Mouse (Mus musculus) gastrocnemius, adult 18-20 months (tissue): ENCODE results near the gene Tedc1. TPM values are rescaled to one million over a fixed set of nuclear protein-coding genes. Genes with fewer than 3 reads are reported as not detected.
"Not testable (repeated sequence)": the region's sequence is repeated elsewhere in the genome, so short reads cannot be mapped to it uniquely, and the experiment has no call there.

ENCODE experiments used
- DNase-seq: peaks from one replicate; pipeline ENCODE4 v3.0.0; 2021; ENCODE audit warnings: low spot score
- total RNA-seq, 2 experiments: library from RNA; stranded (reverse); gene quantifications; 2 replicates each; pipeline ENCODE4 v1.2.3; 2021

Gene Tedc1
- total RNA-seq, 2 experiments from 2014 or later = not detected

DNA sequence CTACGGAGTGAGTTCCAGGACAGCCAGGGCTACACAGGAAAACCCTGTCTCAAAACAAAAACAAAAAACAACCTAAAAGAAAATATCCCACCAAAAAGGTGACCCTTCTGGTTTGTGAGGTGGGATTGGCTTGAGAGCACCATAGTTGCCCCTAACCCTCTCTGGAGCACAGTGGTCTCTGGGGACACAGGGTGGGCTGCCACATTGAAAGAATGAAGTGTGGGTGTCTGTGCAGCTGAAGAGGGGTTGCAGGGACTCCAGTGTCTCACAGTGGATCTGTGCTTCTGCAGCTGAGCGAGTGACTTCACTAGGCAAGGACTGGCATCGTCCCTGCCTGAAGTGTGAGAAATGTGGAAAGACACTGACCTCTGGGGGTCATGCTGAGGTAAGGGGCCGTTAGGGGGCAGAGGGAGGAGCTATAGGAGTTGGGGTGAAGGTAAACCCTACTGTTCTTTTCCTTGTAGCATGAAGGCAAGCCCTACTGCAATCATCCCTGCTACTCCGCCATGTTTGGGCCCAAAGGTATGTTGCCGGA is 3.2 kb upstream of the Tedc1 start:
- no peak for DNase-seq

DNA sequence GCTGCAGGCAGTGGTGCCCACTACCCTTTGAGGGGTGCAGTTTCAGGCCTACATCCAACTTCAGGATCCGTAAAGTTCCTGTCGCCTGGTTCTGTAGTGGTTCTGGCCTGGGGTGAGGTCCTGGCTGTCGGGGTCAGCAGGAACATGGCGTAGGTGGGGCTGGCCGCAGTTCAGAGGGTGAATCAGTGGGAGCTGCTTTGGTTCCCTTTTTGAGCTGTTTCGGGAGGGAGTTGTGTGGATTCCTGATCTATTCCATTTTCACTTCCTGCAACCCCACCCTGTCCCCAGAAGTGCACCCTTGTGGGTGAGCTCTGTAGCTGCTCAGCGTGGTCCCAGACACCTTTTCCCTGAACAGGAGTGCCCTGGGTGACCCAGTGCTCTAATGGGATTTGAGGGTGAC is 2.2 kb upstream of the Tedc1 start:
- peak; percentile 34 for DNase-seq

DNA sequence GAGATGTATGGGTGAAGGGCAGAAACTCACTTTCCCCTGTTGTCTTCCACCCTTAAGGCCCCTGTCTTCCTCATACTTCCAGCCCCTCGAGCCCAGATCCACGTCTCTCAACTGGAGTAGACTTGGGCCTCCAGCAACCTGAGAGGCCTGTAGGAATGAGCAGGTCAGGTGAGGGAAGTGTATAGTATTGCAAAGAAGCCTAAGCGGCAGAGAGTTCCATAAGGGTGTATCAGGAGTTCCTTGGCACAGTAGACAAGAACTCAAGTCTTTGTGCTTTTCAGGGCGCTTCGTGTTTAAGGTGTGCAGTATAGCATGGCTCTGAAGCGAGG is 1.5 kb upstream of the Tedc1 start:
- DNase-seq = no peak

DNA sequence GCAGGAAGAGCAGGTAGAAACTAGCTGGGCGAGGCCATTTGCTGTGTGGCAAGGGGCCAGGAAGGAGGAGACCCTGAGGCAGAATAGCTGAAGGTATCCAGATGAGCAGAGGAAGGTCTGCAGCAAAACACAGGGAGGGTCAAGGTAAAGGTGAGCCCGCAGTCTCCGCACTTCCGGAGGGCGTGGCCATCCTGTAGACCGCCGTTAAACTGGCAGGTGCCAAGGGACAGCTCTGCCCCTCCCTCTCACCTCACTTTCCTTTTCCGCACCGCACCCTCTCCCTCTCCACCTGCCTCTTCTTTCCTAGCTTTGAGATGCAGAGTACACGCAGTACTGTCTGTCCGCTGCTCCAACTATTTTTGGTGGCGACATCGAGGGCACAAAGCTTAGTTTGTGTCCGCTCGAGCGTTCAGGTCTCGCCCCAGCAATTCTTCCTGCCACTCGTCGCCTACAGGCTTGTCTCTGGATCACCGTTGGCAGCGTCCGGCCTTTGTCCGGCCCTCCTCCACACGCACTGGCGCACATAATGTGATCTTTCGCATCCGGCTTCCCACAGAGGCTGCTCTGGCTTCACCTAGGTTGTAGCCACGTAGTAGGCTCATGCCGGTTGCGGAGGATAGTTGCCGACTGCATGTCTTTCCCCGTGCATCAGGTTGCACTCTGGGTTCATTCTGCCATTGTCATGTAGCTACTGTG is 997 bp upstream of the Tedc1 start:
- peak; percentile 37 for DNase-seq

DNA sequence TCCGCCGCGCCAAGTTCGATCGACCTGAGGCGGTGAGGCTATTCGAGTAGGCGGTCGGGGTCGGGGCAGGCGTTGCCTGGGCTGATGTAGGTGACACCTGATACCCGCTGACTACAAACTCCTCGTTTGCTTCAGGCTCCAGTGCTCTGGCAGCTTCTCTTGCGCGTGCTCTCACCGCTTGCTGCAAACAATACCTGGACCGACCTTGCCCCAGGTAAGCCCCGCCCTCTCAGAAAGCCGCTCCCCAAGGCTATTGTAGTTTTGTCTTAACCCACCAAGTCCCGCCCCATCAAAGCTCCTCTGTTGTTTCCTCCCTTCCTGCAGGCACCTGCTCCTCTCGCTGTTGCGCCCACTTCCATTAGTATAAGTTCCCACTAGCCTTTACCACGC is 314 bp downstream of the Tedc1 start:
- no peak for DNase-seq

DNA sequence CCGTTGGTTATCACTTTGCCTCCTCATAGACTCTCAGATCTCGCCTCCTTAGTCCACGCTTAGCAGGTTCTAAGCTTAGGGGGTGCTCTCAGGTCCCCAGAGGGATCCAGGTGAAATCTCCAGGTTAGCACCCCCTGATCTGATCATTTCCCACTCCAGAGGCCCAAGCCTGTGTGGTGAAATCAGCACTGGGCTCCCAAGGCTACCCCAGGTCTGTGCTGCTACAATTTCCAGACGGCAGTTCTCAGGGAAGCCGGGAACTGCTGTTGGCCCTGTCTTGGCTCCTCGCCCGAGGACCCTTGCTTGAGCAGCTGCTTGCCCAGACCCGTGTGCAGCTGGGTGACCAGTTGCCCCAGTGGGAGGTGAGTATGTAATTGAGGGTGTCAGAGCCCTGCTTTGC is 781 bp downstream of the Tedc1 start:
- DNase-seq = no peak

DNA sequence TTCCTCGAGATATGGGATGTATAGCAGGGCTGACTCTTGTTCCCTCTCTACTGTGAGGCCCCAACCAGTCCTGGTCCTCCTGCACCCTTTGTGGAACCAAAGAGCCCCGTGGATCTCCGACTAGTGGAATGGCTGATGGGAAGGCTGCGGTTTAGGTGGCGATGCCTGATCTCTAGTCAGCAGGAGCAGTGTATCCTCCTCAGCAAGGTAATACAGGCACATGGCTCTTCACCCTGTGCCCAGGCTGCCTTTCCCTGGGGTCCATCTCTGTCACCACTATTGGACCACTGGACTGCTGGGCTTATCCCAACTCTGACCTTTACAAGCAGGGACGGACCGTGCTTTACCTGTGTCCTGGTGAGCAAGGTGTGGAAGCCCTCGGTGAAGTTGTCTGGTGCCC is 1.3 kb downstream of the Tedc1 start:
- no peak for DNase-seq

DNA sequence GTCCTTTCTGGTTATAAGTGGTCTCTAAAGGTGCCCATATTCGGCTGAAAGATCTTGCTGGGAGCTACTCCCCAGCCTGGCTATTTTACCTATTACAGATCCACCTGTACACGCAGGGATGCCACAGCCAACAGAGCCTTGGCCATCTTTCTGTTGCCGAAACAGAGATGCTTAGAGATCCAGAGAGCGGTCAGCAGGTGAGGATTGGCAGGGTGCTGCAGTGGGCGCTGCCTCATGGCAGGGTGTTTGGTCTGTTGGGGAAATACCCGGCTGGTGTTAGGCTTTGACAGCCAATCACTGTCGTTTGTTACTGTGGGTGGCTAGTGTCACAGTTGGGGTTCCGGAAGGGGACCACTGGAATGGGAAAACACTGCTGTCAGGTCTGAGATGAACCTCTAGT is 1.8 kb downstream of the Tedc1 start:
- no peak for DNase-seq

DNA sequence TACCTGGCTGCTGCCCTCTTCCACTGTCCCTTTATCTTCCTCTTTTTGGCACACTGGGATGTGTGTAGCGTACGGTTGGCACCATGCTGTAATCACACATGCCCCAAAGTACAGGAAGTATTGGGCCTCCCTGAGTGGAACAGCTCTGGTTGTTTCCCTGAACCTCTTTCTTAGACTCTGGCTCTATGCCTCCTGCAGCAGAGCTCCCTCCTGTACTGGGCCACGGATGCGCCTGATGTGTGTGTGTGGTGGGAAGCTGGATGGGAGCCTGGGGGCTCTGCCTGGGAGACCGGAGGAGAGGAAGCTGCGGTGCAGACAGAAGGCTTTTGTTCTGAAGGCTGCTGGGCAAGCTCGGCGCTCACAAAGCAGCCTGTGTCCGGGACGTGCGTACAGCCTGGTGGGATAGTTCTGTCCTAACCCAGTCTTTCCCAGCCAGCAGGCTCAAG is 7.4 kb downstream of the Tedc1 start:
- DNase-seq = no peak

DNA sequence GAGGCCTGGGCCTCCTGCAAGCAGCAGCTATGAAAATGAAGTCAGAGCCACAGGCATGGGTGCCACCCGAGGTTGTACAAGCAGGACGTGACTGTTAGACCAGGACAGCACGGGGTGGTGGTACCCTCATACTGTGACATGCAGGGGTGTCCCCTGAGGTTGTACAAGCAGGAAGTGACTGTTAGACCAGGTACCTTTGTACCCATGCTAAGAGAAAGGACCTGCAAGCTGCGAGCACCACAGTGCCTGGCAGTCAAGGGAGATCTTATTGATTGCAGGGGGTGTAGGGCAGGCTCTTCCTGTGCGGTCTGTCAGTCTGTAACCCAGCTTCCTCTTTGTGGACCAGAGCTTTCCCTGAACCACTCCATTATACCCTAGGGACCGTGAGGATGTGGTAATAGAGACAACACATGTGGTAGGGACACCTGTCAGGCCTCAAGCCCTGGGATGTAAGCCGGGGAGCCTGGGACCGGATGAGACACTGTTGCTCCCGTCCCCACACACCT is 11.9 kb downstream of the Tedc1 start:
- DNase-seq = no peak

DNA sequence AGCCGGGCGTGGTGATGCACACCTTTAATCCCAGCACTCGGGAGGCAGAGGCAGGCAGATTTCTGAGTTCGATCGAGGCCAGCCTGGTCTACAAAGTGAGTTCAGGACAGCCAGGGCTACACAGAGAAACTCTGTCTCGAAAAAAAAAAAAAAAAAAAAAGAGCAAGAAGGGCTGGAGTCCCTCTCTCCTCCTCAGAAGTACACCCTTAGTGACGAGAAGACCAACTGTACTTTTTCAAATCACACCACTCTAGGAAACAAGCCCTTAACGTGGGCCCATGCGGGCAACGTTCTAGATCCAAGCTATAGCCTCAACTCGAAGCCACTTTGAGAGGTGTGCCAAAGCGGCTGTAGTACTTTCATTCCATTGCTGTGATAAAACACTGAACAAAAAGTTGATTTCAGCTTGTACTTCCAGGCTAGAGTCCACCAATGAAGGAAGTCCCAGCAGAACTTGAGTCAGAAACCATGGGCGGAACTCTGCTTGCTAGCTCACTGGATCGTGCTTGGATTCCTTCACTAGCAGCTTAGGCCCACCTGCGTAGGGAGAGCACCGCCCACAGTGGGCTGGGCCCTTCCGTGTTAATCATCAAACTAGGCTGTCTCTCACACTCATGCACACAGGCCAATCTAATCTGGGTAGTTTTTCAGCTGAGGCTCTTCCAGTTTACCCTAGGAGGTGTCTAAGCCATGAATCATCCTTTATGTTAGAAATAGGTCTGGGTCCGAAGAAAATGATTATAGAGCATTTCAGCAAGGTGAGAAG is 20.9 kb downstream of the Tedc1 start:
- no peak for DNase-seq

DNA sequence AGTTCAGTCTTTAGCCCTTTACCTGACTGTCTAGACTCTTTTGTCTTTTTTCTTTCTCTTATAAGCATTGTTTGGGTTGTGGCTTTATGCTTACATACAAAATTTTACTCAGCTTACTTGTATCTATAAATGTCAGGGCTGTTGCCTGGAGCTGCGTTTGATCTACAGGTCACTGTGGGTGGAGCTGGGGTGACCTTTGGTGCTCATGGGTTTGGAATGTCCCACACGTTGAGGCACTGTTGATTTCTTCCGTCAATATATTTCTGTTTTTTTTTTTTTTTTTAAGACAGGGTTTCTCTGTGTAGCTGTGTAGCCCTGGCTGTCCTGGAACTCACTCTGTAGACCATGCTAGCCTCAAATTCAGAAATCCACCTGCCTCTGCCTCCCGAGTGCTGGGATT is 24.8 kb downstream of the Tedc1 start:
- no peak for DNase-seq

DNA sequence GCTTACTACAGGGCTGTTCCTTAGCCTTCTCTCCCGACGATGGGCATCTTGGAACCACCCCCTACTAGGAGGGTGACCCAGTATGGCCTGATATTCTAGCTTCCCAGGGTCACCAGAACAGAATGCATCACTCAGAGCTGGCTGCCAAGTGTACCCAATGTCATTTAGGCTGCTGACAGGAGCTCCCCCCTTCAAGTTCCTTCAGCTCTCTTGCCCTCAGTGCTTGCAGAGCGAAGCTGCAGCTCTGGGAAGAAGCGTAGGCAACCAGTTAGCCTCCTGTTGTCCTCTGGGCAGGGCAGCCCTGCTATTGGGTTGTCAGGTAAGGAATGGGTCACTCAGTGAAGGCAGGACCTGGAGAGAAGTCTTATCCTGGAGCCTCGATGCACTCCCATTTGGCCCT is 28.7 kb downstream of the Tedc1 start:
- no peak for DNase-seq

DNA sequence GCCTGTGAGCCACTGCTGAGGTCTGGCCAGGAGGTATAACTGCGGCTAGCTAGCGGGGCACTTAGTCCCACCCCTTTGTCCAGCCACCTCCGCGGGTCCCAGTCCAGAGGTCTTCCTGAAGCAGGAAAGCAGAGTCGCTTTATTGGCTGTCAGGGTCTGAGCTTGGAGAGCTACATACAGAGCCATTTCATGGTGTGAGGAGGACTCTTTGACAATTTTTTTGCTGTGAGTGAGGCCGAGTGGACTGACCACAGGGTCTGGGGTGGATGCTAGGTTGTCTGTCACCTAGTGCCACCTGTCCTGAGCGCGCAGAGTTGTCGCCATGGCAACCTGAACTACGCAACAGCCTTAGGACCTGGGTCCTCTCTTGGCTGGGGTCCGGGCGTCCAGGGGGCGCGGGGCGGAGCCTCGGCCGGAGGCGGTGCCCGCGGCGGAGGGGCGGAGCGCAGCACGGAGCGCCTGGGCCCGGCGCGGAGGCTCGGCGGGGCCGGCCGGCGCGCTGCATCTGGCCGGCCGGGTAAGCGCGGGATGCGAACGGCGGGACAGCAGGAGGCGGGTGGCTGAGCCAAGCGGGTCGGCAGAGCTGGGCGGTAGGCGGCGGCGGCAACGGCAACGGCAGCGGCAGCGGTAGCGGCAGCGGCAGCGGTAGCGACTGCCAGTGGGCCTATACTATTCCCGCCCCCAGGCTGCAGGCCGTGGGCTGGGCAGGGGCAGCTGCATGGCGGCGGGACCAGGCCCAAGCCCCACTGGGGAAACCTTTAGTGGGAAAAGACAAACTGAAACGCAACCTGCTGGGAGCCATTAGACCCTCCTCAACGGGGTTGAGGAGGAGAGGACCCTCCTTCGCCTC is 29.4 kb downstream of the Tedc1 start, which contains the start of gene Tmem121:
Gene Tmem121 (plus strand): TSS at position 489 of the 850 bp plus-strand sequence.
- no peak for DNase-seq

DNA sequence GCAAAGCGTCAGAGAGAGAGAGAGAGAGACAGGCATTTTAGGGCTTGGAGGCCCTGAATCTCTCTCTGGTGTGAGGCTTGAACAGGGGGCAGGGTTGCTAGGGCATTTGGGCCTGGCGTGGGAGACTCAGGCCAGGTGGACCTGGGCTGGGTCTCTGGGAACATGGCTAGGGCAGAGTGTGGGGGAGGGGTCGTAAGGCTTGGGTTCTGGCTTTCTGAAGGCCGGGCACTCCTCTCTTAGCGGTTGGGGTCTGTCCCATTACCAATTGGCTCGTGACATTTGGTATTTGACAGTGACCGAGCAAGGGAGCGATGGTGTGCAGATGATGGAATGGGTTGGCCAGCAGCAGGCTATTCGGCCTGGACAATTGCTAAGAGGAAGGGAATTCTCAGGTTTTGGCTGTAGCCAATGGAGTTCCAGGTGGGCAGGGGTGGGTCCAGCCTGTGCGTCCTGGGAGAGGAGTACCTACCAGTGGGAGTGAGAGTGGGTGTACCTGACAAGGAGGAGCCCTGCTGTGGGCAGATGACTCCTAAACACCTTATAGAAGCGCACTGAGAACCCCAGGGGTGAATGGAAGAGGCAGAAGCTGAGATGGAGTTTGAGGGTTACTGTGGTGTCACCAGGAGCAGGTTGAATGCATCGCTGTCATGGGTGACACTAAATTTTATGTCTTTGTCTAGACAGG is 30.2 kb downstream of the Tedc1 start:
- DNase-seq = no peak

DNA sequence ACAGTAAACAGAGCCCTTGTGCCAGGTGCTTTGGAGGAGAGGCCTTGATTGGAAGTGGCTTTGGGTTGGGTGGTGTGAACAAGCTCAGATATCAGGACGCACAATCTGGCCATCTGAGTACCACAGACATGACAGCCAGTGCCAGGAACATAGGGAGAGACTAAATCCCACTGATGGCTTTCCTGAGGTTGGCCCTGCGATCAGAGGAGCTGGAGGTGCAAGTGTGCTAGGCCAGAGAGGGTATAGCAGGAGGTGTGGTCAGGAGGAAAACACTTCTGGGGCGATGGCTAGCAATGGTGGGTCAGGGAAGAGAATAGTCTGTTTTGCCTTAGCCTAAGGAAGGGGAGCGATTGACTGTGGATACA is 30.8 kb downstream of the Tedc1 start:
- no peak for DNase-seq

DNA sequence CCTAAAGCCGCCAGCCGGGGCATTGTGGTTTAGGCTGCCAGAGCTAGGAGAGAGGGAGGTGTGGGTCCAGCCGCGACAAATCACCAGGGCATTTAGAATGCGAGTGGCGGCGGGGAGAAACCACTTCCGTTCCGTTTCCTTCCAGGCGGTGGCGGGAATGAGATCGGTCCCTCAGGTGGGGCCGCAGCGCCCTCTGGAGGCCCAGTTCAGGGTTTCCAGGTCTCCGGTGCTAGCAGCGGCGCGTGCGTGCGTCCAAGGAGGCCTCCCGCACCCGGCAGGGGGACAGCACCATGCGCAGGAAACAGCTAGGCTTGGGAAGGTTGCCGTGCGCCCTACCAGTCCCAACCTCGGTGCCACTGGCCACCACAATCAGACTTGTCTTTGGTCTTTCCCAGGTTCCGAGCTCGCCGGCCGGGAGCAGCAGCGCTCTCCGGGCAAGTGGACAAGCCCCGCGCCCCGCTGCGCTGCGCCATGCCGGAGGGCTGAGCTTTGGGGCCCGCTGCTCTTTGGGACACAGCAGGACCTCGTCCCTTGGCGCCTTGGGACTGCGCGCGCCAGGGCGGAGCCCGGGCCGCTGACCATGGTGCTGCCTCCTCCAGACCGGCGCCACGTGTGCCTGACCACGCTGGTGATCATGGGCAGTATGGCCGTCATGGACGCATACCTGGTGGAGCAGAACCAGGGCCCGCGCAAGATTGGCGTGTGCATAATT is 31.5 kb downstream of the Tedc1 start:
- DNase-seq = peak; percentile 62

DNA sequence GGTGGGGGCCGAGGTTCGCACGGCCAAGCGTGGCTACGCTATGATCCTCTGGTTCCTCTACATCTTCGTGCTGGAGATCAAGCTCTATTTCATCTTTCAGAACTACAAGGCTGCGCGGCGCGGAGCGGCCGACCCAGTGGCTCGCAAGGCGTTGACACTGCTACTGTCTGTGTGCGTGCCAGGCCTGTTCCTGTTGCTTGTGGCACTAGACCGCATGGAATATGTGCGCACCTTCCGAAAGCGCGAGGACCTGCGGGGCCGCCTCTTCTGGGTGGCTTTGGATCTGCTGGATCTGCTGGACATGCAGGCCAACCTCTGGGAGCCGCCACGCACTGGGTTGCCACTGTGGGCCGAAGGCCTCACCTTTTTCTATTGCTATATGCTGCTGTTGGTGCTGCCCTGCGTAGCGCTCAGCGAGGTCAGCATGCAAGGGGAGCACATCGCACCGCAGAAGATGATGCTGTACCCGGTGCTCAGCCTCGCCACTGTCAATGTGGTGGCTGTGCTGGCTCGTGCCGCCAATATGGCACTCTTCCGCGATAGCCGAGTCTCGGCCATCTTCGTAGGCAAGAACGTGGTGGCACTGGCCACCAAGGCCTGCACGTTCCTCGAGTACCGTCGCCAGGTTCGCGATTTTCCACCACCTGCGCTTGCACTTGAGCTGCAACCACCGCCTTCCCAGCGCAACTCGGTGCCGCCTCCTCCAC is 32.3 kb downstream of the Tedc1 start:
- DNase-seq = no peak

DNA sequence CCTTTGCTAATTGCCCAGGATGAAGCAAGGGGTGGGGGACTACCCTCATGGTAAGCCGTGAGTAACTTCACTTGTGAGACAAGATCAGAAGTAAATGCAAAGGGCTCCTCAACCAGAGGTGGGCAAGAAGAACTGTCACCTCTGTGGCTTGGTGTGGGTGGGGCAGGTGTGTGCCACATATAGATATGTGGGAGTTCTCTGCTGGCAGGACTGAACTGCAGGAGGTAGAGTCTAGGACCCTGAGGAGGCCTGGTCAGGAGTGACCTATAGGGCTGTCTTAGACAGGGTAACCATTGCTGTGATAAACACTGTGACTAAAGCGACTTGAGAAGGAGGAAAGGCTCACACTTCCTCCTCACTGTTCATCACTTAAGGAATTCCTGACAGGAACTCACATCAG is 37.2 kb downstream of the Tedc1 start:
- no peak for DNase-seq

DNA sequence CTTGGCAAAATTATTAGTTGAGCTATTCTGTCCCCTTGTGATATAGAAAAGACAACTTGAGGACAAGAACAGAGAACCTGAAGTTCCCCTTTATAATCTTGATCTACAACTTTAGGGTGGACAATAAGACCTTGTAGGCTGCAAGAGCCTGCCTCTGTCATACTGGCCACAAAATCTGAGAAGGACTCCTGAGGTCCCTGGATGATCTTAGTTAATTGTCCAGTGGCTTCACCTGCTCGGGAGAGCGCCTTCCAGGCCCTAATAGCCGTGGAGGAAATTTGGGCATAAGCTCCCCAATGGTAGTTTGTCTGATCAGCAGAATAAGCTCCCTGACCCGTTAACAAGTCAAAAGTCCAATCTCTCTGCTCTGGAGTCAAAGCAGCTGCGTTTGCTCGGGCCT is 42.9 kb downstream of the Tedc1 start:
- DNase-seq = not testable (repeated sequence)
